Mouse (Mus musculus): ENCODE results near the gene Mrap2. TPM values are rescaled to one million over a fixed set of nuclear protein-coding genes. Genes with fewer than 3 reads are reported as not detected.

Gene Mrap2
- polyA plus RNA-seq (2014; fragmentation: Illumina TruSeq; extraction: RNeasy Lipid Tissue Mini Kit (QIAGEN cat#74804); ENCODE audit: insufficient read depth, low read depth, low replicate concordance) = not detected

GRCm38 (mm10) chr9:87144106-87144505, at the start of gene Mrap2:
TSS of gene Mrap2 (plus strand) at chr9:87144306.

Other genes with a start within 250 kb of the Mrap2 start
- not detected for gene Ripply2, start 128.8 kb upstream of the Mrap2 start, polyA plus RNA-seq (2014; fragmentation: Illumina TruSeq; extraction: RNeasy Lipid Tissue Mini Kit (QIAGEN cat#74804); ENCODE audit: insufficient read depth, low read depth, low replicate concordance)
- 40.5 TPM for gene Cyb5r4, start 122.3 kb upstream of the Mrap2 start, polyA plus RNA-seq (2014; fragmentation: Illumina TruSeq; extraction: RNeasy Lipid Tissue Mini Kit (QIAGEN cat#74804); ENCODE audit: insufficient read depth, low read depth, low replicate concordance)
- 1.5 TPM for gene Cep162, start 111.2 kb downstream of the Mrap2 start, polyA plus RNA-seq (2014; fragmentation: Illumina TruSeq; extraction: RNeasy Lipid Tissue Mini Kit (QIAGEN cat#74804); ENCODE audit: insufficient read depth, low read depth, low replicate concordance)